Mouse (Mus musculus): ENCODE results near the gene Vcan. TPM values are rescaled to one million over a fixed set of nuclear protein-coding genes. Genes with fewer than 3 reads are reported as not detected.

Vcan gene
- 23.9 TPM for polyA plus RNA-seq (2012; fragmentation: generic; extraction: Trizol)

GRCm38 (mm10) chr13:89741766-89742685, at the start of gene Vcan:
Gene Vcan (minus strand): TSS chr13:89742509.
- Histone ChIP-seq H3K4me3 (peak within 1 kb of the TSS; percentile 90), H3K36me3 (ENCODE audit: control insufficient read depth, insufficient read depth) (no peaks in the 10 kb centered on the region), H3K27me3 (ENCODE audit: control insufficient read depth, insufficient read depth, insufficient read length) (no peaks in the 10 kb centered on the region), H3K4me2 (ENCODE audit: low read depth) (peak within 1 kb of the TSS; percentile 94), H3ac (ENCODE audit: control insufficient read depth, insufficient read length) (peak within 1 kb of the TSS; percentile 7), H3K79me2 (ENCODE audit: control insufficient read depth, insufficient read depth) (peaks cover 29% of the 10 kb centered on the region)
- TF ChIP-seq MYOG (IDR thresholded peaks at IDR 0.05; ENCODE audit: control insufficient read depth in 1 of 3, insufficient read depth in 1 of 3, insufficient read length in 2 of 3, low read depth in 2 of 3) (peak in 1 of 3 experiments; percentile 56), MYOD1 (IDR thresholded peaks at IDR 0.05; ENCODE audit: control insufficient read depth in 1 of 3, insufficient read length in 2 of 3, low read depth in 2 of 3) (peak in 1 of 3 experiments; percentile 40), POLR2A (IDR thresholded peaks at IDR 0.05; ENCODE audit: insufficient read length, low read depth) (peak; percentile 88), TCF12 (IDR thresholded peaks at IDR 0.05; ENCODE audit: insufficient read depth, poor library complexity, severe bottlenecking) (no peak), POLR2AphosphoS2 (IDR thresholded peaks at IDR 0.05; ENCODE audit: insufficient read length, low read depth) (peak; percentile 84)

- TF ChIP-seq TCF3 (IDR thresholded peaks at IDR 0.05; ENCODE audit: insufficient read length, low read depth) (no peak), USF1 (IDR thresholded peaks at IDR 0.05; ENCODE audit: low read depth) (no peak), MYOG (IDR thresholded peaks at IDR 0.05; ENCODE audit: control insufficient read depth in 1 of 3, insufficient read depth in 1 of 3, insufficient read length in 2 of 3, low read depth in 2 of 3) (no peak), MYOD1 (IDR thresholded peaks at IDR 0.05; ENCODE audit: control insufficient read depth in 1 of 3, insufficient read length in 2 of 3, low read depth in 2 of 3) (no peak), POLR2AphosphoS2 (IDR thresholded peaks at IDR 0.05; ENCODE audit: insufficient read length, low read depth) (no peak), POLR2A (IDR thresholded peaks at IDR 0.05; ENCODE audit: insufficient read length, low read depth) (no peak), MAX (IDR thresholded peaks at IDR 0.05; ENCODE audit: low read depth) (no peak), SRF (IDR thresholded peaks at IDR 0.05; ENCODE audit: control insufficient read depth, insufficient read length, low read depth) (no peak), E2F4 (IDR thresholded peaks at IDR 0.05; ENCODE audit: insufficient read depth) (no peak), CEBPB (IDR thresholded peaks at IDR 0.05; ENCODE audit: insufficient read depth, poor library complexity, severe bottlenecking) (no peak), TCF12 (IDR thresholded peaks at IDR 0.05; ENCODE audit: insufficient read depth, poor library complexity, severe bottlenecking) (no peak), REST (IDR thresholded peaks at IDR 0.05; ENCODE audit: insufficient read depth, insufficient read length) (no peak)
- Histone ChIP-seq H3K27me3 (ENCODE audit: control insufficient read depth, insufficient read depth, insufficient read length) (no peaks in the 10 kb centered on the region), H3K4me2 (ENCODE audit: low read depth) (no peak overlapping the region), H3K36me3 (ENCODE audit: control insufficient read depth, insufficient read depth) (no peaks in the 10 kb centered on the region), H3ac (ENCODE audit: control insufficient read depth, insufficient read length) (no peak overlapping the region), H3K4me3 (no peak overlapping the region), H3K79me2 (ENCODE audit: control insufficient read depth, insufficient read depth) (no peaks in the 10 kb centered on the region)
These were observed 49.2 kb upstream of the Vcan start for GRCm38 (mm10) chr13:89791475-89791874.

DNA sequence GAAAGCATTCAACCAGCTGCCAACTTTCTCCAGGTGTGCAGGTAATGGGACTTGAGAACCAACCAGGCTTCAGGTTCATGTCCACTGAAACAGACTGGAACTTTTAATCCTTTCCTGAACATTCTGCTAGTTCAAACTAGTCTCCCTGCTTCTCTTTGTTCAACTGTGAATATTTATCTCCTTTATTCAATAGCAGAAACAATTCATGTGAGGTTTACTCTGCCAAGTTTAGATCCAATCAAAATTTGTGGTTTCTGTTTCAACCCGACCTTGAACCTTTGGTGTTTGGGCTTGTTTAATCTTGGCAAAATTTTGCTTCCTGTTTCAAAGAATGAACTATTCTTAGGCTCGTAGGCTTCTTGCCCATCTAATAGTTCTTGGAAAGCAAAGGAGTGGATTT, 40.6 kb upstream of the Vcan start:
- Histone ChIP-seq H3ac (ENCODE audit: control insufficient read depth, insufficient read length) (no peak overlapping the region), H3K36me3 (ENCODE audit: control insufficient read depth, insufficient read depth) (no peaks in the 10 kb centered on the region), H3K4me3 (no peak overlapping the region), H3K4me2 (ENCODE audit: low read depth) (no peak overlapping the region), H3K79me2 (ENCODE audit: control insufficient read depth, insufficient read depth) (no peaks in the 10 kb centered on the region), H3K27me3 (ENCODE audit: control insufficient read depth, insufficient read depth, insufficient read length) (no peaks in the 10 kb centered on the region)
- TF ChIP-seq POLR2A (IDR thresholded peaks at IDR 0.05; ENCODE audit: insufficient read length, low read depth) = no peak
- TF ChIP-seq USF1 (IDR thresholded peaks at IDR 0.05; ENCODE audit: low read depth) = no peak
- TF ChIP-seq SRF (IDR thresholded peaks at IDR 0.05; ENCODE audit: control insufficient read depth, insufficient read length, low read depth) = no peak
- TF ChIP-seq CEBPB (IDR thresholded peaks at IDR 0.05; ENCODE audit: insufficient read depth, poor library complexity, severe bottlenecking) = no peak

DNA sequence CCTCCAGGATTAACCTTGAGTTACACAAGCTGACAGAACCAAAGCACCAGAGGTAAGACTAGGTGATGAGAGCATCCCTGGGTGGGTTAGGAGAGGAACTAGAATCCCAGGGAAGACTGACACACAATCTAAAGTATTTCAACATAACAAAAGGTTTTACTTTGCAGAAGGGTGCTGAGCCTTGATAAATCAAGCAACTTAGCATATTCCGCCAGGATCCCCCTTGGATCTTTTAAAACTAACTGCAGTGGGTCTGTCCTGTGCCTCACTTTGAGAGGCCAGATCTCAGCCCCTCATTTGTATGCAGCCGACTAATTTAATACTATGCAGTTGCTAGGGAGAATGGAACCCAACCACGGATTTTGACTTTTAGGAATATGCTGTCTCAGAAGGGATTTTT, 38.0 kb upstream of the Vcan start:
- Histone ChIP-seq H3K36me3 (ENCODE audit: control insufficient read depth, insufficient read depth) (no peaks in the 10 kb centered on the region), H3K4me3 (no peak overlapping the region), H3K27me3 (ENCODE audit: control insufficient read depth, insufficient read depth, insufficient read length) (no peaks in the 10 kb centered on the region), H3K79me2 (ENCODE audit: control insufficient read depth, insufficient read depth) (no peaks in the 10 kb centered on the region), H3K4me2 (ENCODE audit: low read depth) (no peak overlapping the region), H3ac (ENCODE audit: control insufficient read depth, insufficient read length) (no peak overlapping the region)
- TF ChIP-seq MYOG (IDR thresholded peaks at IDR 0.05; ENCODE audit: control insufficient read depth in 1 of 3, insufficient read depth in 1 of 3, insufficient read length in 2 of 3, low read depth in 2 of 3) (no peak), CEBPB (IDR thresholded peaks at IDR 0.05; ENCODE audit: insufficient read depth, poor library complexity, severe bottlenecking) (no peak), POLR2AphosphoS2 (IDR thresholded peaks at IDR 0.05; ENCODE audit: insufficient read length, low read depth) (no peak), USF1 (IDR thresholded peaks at IDR 0.05; ENCODE audit: low read depth) (no peak), REST (IDR thresholded peaks at IDR 0.05; ENCODE audit: insufficient read depth, insufficient read length) (no peak), TCF12 (IDR thresholded peaks at IDR 0.05; ENCODE audit: insufficient read depth, poor library complexity, severe bottlenecking) (no peak), POLR2A (IDR thresholded peaks at IDR 0.05; ENCODE audit: insufficient read length, low read depth) (no peak), MYOD1 (IDR thresholded peaks at IDR 0.05; ENCODE audit: control insufficient read depth in 1 of 3, insufficient read length in 2 of 3, low read depth in 2 of 3) (no peak), SRF (IDR thresholded peaks at IDR 0.05; ENCODE audit: control insufficient read depth, insufficient read length, low read depth) (no peak), MAX (IDR thresholded peaks at IDR 0.05; ENCODE audit: low read depth) (no peak)

Measured in myocyte (in vitro differentiated cells).